Mouse (Mus musculus) cerebellum, adult 9-11 months (tissue): ENCODE results near the gene Rcsd1.

Source experiments
- DNase-seq: peaks from one replicate; pipeline ENCODE4 v3.0.0; 2022

The Rcsd1 gene

GRCm38 (mm10) chr1:165716426-165716825 is 6.9 kb upstream of the Rcsd1 start:
- DNase-seq = no peak

- no peak for DNase-seq
Measured at GRCm38 (mm10) chr1:165713798-165714197, 4.2 kb upstream of the Rcsd1 start.

- DNase-seq = no peak
Measured at GRCm38 (mm10) chr1:165711914-165712313, 2.4 kb upstream of the Rcsd1 start.

- no peak for DNase-seq
Measured at GRCm38 (mm10) chr1:165708686-165709380, 724 bp downstream of the Rcsd1 start.

GRCm38 (mm10) chr1:165707640-165708322 is 1.8 kb downstream of the Rcsd1 start:
- DNase-seq = no peak

- no peak for DNase-seq
Measured at GRCm38 (mm10) chr1:165707241-165707639, 2.3 kb downstream of the Rcsd1 start.

GRCm38 (mm10) chr1:165706492-165706891 is 3.1 kb downstream of the Rcsd1 start:
- no peak for DNase-seq

GRCm38 (mm10) chr1:165705868-165706348 is 3.6 kb downstream of the Rcsd1 start:
- no peak for DNase-seq

GRCm38 (mm10) chr1:165705368-165705767 is 4.2 kb downstream of the Rcsd1 start:
- DNase-seq = no peak

- no peak for DNase-seq
Measured at GRCm38 (mm10) chr1:165704841-165705240, 4.7 kb downstream of the Rcsd1 start.

GRCm38 (mm10) chr1:165702221-165703031 is 7.1 kb downstream of the Rcsd1 start:
- DNase-seq = no peak

- no peak for DNase-seq
Measured at GRCm38 (mm10) chr1:165701562-165701961, 8.0 kb downstream of the Rcsd1 start.

GRCm38 (mm10) chr1:165700933-165701518 is 8.5 kb downstream of the Rcsd1 start:
- DNase-seq = no peak

- DNase-seq = no peak
Measured at GRCm38 (mm10) chr1:165700376-165700815, 9.2 kb downstream of the Rcsd1 start.

- no peak for DNase-seq
Measured at GRCm38 (mm10) chr1:165697701-165698100, 11.9 kb downstream of the Rcsd1 start.

- no peak for DNase-seq
Measured at GRCm38 (mm10) chr1:165696870-165697269, 12.7 kb downstream of the Rcsd1 start.

GRCm38 (mm10) chr1:165696040-165696439 is 13.5 kb downstream of the Rcsd1 start:
- DNase-seq = no peak

GRCm38 (mm10) chr1:165695392-165696014 is 14.1 kb downstream of the Rcsd1 start:
- no peak for DNase-seq

- no peak for DNase-seq
Measured at GRCm38 (mm10) chr1:165693856-165694255, 15.7 kb downstream of the Rcsd1 start.

- DNase-seq = no peak
Measured at GRCm38 (mm10) chr1:165691516-165691915, 18.0 kb downstream of the Rcsd1 start.

- DNase-seq = no peak
Measured at GRCm38 (mm10) chr1:165689845-165690244, 19.7 kb downstream of the Rcsd1 start.

- DNase-seq = no peak
Measured at GRCm38 (mm10) chr1:165687861-165688260, 21.7 kb downstream of the Rcsd1 start.

- no peak for DNase-seq
Measured at GRCm38 (mm10) chr1:165686963-165687362, 22.6 kb downstream of the Rcsd1 start.
